Mouse (Mus musculus) megakaryocyte, adult 5-6 weeks (primary cell): Measurements from ENCODE around the gene Wdr83os. TPM values are rescaled to one million over a fixed set of nuclear protein-coding genes. Genes with fewer than 3 reads are reported as not detected.
"Not testable (repeated sequence)": the region's sequence is repeated elsewhere in the genome, so short reads cannot be mapped to it uniquely, and the experiment has no call there.

Source experiments
- ATAC-seq: 2 replicates; pipeline ENCODE4 v1.8.0; 2016; ENCODE audit warnings: mild to moderate bottlenecking, inconsistent platforms; ENCODE audit not compliant: poor library complexity, severe bottlenecking
- total RNA-seq, 2 experiments: library from RNA; stranded (forward) in 1 of 2; stranded (reverse) in 1 of 2; fragments of 153-499, 151-499 nt in 1 of 2; fragments of 221-1000, 200-1000 nt in 1 of 2; gene quantifications; 2 replicates each; pipeline versions ENCODE4 v1.2.3 to v1.2.4; 2015 to 2017

Gene Wdr83os
- total RNA-seq, 2 experiments from 2014 or later: 39.4 to 116 TPM

DNA sequence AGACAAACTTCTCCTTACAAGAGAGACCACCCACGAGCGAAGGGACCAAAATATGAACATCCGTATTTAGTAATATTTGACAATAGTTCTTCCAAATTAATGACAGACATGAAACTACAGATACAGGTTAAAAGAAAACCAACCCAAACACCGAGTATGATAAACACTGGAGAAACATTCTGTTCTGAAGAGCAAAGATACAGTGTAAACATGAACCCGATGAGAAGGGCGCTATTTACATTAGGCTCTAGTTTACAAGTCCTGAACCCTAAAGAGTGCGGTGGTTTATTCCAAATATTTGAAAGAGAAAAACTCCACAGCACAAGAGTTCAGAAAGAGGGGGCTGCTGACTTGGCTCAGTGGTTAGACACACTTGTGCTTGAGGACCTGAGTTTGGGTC is 36.4 kb downstream of the Wdr83os start:
- ATAC-seq: no peak

DNA sequence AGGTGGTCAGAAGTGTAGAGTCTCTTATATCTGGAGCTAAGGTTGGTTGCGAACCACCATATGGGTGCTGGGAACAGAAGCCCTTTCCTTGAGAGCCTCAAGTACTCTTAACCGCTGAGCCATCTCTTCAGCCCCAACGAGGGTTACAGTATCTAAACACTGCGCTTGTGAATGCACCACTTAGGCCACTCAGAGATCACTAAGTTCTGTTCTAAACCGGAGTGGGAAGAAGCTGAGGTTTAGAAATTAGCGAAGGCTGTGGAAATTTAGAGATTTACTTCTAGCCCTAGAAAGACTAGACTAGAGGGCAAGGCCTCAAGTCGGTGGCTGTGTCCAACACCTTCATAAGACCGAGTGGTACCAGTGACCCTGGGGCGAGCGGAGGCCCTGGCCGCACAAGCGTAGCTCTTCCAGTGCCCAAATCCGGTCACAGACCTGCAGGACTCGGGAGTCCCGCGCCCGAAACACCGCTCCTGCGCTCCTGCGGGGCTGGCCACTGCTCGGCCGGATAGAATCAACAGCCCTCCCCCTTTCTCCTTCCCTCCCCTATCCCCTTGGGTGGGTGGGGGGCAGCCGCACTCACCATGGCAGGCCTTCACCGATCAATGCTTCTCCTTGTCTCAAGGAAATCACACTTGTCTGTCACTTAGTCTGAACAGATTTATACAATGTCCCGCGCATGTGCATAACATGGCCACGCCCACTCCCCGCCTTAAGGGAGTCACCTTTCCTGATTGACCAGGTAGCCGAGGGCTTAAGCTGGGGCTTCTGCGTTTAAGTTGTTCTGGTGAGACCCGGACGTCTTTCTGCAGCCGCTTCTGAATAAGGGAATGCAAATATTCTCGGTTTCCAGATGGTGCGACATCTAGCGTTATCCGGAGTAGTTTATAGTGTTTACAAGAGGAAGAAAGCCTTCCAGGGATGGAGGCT is 38.8 kb downstream of the Wdr83os start:
- ATAC-seq: peak; percentile 40; the same call in 1 of the 2 replicates

DNA sequence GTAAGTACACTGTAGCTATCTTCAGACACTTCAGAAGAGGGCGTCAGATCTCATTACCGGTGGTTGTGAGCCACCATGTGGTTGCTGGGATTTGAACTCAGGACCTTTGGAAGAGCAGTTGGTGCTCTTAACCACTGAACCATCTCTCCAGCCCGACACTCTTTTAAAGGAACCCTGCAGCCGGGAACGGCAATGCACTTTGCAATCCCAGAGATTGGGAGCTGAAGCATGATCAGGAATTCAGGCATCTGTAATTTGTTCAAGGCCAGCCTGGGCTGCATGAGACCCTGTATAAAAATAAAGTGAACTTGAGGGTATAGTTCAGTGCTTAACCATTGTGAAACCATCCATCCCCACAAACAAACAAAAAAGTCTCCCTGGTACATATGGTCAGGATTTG is 39.7 kb downstream of the Wdr83os start:
- ATAC-seq: not testable (repeated sequence)

- no peak for ATAC-seq
Observed at GRCm38 (mm10) chr8:85122995-85123394, 42.5 kb downstream of the Wdr83os start, which contains the start of gene Zfp791. Zfp791 (minus strand) TSS chr8:85123095.

- no peak for ATAC-seq
Observed at GRCm38 (mm10) chr8:85123691-85124090, 43.2 kb downstream of the Wdr83os start.

Other genes starting within 250 kb of the Wdr83os start
- 6.3 and 6.6 TPM in 2 replicates for gene Gadd45gip1, start 249.2 kb upstream of the Wdr83os start, total RNA-seq (2015)
- 13.9 and 20.5 TPM in 2 replicates for gene Gadd45gip1, start 249.2 kb upstream of the Wdr83os start, total RNA-seq (2017)
- 35.6 and 36.9 TPM in 2 replicates for gene Rad23a, start 240.1 kb upstream of the Wdr83os start, total RNA-seq (2015)
- gene Rad23a, start 240.1 kb upstream of the Wdr83os start, total RNA-seq (2017): 27.6 and 29.5 TPM in 2 replicates
- gene Calr, start 233.8 kb upstream of the Wdr83os start, total RNA-seq (2015): 163 and 187 TPM in 2 replicates
- 821 and 830 TPM in 2 replicates for gene Calr, start 233.8 kb upstream of the Wdr83os start, total RNA-seq (2017)
- 11.6 and 17.3 TPM in 2 replicates for gene Farsa, start 223.8 kb upstream of the Wdr83os start, total RNA-seq (2015)
- gene Farsa, start 223.8 kb upstream of the Wdr83os start, total RNA-seq (2017): 49.7 and 53.4 TPM in 2 replicates
- 67.7 and 97.1 TPM in 2 replicates for gene Syce2, start 208.6 kb upstream of the Wdr83os start, total RNA-seq (2015)
- gene Syce2, start 208.6 kb upstream of the Wdr83os start, total RNA-seq (2017): 46.2 and 47.5 TPM in 2 replicates
- gene Gcdh, start 186.8 kb upstream of the Wdr83os start, total RNA-seq (2015): 7.4 and 8.8 TPM in 2 replicates
- gene Gcdh, start 186.8 kb upstream of the Wdr83os start, total RNA-seq (2017): 9.7 and 11.9 TPM in 2 replicates
- 2.0 and 5.2 TPM in 2 replicates for gene Klf1, start 178.8 kb upstream of the Wdr83os start, total RNA-seq (2015)
- 1.8 and 8.7 TPM in 2 replicates for gene Klf1, start 178.8 kb upstream of the Wdr83os start, total RNA-seq (2017)
- gene Dnase2a, start 172.2 kb upstream of the Wdr83os start, total RNA-seq (2015): 15.2 and 30.1 TPM in 2 replicates
- gene Dnase2a, start 172.2 kb upstream of the Wdr83os start, total RNA-seq (2017): 27.4 and 39.0 TPM in 2 replicates
- 0.02 TPM in 1 of 2 replicates, not detected in the other for gene Mast1, start 143.4 kb upstream of the Wdr83os start, total RNA-seq (2015)
- 0.07 and 0.08 TPM in 2 replicates for gene Mast1, start 143.4 kb upstream of the Wdr83os start, total RNA-seq (2017)
- not detected in 2 replicates for gene Rtbdn, start 133.7 kb upstream of the Wdr83os start, total RNA-seq (2015)
- not detected in 2 replicates for gene Rtbdn, start 133.7 kb upstream of the Wdr83os start, total RNA-seq (2017)
- 3.2 TPM in 1 of 2 replicates, not detected in the other for gene Gm49661, start 111.3 kb upstream of the Wdr83os start, total RNA-seq (2015)
- not detected in 2 replicates for gene Gm49661, start 111.3 kb upstream of the Wdr83os start, total RNA-seq (2017)
- 180 and 184 TPM in 2 replicates for gene Prdx2, start 111.2 kb upstream of the Wdr83os start, total RNA-seq (2015)
- 230 and 256 TPM in 2 replicates for gene Prdx2, start 111.2 kb upstream of the Wdr83os start, total RNA-seq (2017)
- gene Rnaseh2a, start 111.0 kb upstream of the Wdr83os start, total RNA-seq (2015): 56.8 and 75.8 TPM in 2 replicates
- gene Rnaseh2a, start 111.0 kb upstream of the Wdr83os start, total RNA-seq (2017): 41.1 and 49.0 TPM in 2 replicates
- gene Junb, start 102.0 kb upstream of the Wdr83os start, total RNA-seq (2015): 45.5 and 60.4 TPM in 2 replicates
- 110 and 125 TPM in 2 replicates for gene Junb, start 102.0 kb upstream of the Wdr83os start, total RNA-seq (2017)
- gene Hook2, start 90.1 kb upstream of the Wdr83os start, total RNA-seq (2015): 0.82 and 1.1 TPM in 2 replicates
- 3.1 and 6.6 TPM in 2 replicates for gene Hook2, start 90.1 kb upstream of the Wdr83os start, total RNA-seq (2017)
- 0.07 TPM in 1 of 2 replicates, not detected in the other for gene Best2, start 66.2 kb upstream of the Wdr83os start, total RNA-seq (2015)
- not detected in 2 replicates for gene Best2, start 66.2 kb upstream of the Wdr83os start, total RNA-seq (2017)
- 52.5 and 64.0 TPM in 2 replicates for gene Asna1, start 55.5 kb upstream of the Wdr83os start, total RNA-seq (2015)
- 61.2 and 65.5 TPM in 2 replicates for gene Asna1, start 55.5 kb upstream of the Wdr83os start, total RNA-seq (2017)
- gene Trir, start 53.9 kb upstream of the Wdr83os start, total RNA-seq (2015): 138 and 141 TPM in 2 replicates
- 411 and 422 TPM in 2 replicates for gene Trir, start 53.9 kb upstream of the Wdr83os start, total RNA-seq (2017)
- gene Tnpo2, start 43.8 kb upstream of the Wdr83os start, total RNA-seq (2015): 13.2 and 18.8 TPM in 2 replicates
- 13.1 and 17.7 TPM in 2 replicates for gene Tnpo2, start 43.8 kb upstream of the Wdr83os start, total RNA-seq (2017)
- 2.1 and 4.1 TPM in 2 replicates for gene Fbxw9, start 20.7 kb upstream of the Wdr83os start, total RNA-seq (2015)
- gene Fbxw9, start 20.7 kb upstream of the Wdr83os start, total RNA-seq (2017): 3.0 and 3.2 TPM in 2 replicates
- not detected in 2 replicates for gene Gm5741, start 12.8 kb upstream of the Wdr83os start, total RNA-seq (2015)
- not detected in 2 replicates for gene Gm5741, start 12.8 kb upstream of the Wdr83os start, total RNA-seq (2017)
- gene Dhps, start 9.0 kb upstream of the Wdr83os start, total RNA-seq (2015): 50.9 and 55.1 TPM in 2 replicates
- gene Dhps, start 9.0 kb upstream of the Wdr83os start, total RNA-seq (2017): 26.9 and 30.2 TPM in 2 replicates
- gene Wdr83, start 566 bp downstream of the Wdr83os start, total RNA-seq (2015): 17.0 and 20.5 TPM in 2 replicates
- gene Wdr83, start 566 bp downstream of the Wdr83os start, total RNA-seq (2017): 9.9 and 12.5 TPM in 2 replicates
- gene Man2b1, start 2.5 kb downstream of the Wdr83os start, total RNA-seq (2015): 204 TPM in 2 replicates
- 159 and 161 TPM in 2 replicates for gene Man2b1, start 2.5 kb downstream of the Wdr83os start, total RNA-seq (2017)
- not detected in 2 replicates for gene Zfp791, start 42.4 kb downstream of the Wdr83os start, total RNA-seq (2015)
- not detected in 2 replicates for gene Zfp791, start 42.4 kb downstream of the Wdr83os start, total RNA-seq (2017)
- gene Cks1brt, start 71.2 kb downstream of the Wdr83os start, total RNA-seq (2015): not detected in 2 replicates
- gene Cks1brt, start 71.2 kb downstream of the Wdr83os start, total RNA-seq (2017): not detected in 2 replicates
- gene Olfr371, start 145.2 kb downstream of the Wdr83os start, total RNA-seq (2015): not detected in 2 replicates
- gene Olfr371, start 145.2 kb downstream of the Wdr83os start, total RNA-seq (2017): not detected in 2 replicates
- 62.3 and 68.5 TPM in 2 replicates for gene Orc6, start 218.9 kb downstream of the Wdr83os start, total RNA-seq (2015)
- 59.6 and 62.7 TPM in 2 replicates for gene Orc6, start 218.9 kb downstream of the Wdr83os start, total RNA-seq (2017)
- gene Vps35, start 219.1 kb downstream of the Wdr83os start, total RNA-seq (2015): 167 and 184 TPM in 2 replicates
- 162 and 164 TPM in 2 replicates for gene Vps35, start 219.1 kb downstream of the Wdr83os start, total RNA-seq (2017)